Mouse (Mus musculus) lung, postnatal 0 days (tissue): Measurements from ENCODE around the gene Mss51. TPM values are rescaled to one million over a fixed set of nuclear protein-coding genes. Genes with fewer than 3 reads are reported as not detected.

Experiments used
- ATAC-seq: fragments of 200-750 bp; cut with Nextera tagmentation; 2 replicates; pipeline ENCODE4 v1.8.0; 2017; ENCODE audit warnings: moderate library complexity
- DNase-seq: peaks from one replicate; pipeline ENCODE4 v3.0.0-alpha.2; 2016; ENCODE audit warnings: low spot score
- H3K27ac ChIP-seq: fragments of 300-500 bp; sonication (generic); 2 replicates; pipeline ENCODE4 v1.5.1; 2014; ENCODE audit warnings: antibody characterized with exemption, mild to moderate bottlenecking, low read length, mixed read lengths
- H3K27me3 ChIP-seq: fragments of 300-500 bp; sonication (generic); replicated peaks from 2 replicates; pipeline ENCODE4 v1.6.1; 2014; ENCODE audit warnings: low read length, mixed read lengths; ENCODE audit not compliant: insufficient read depth
- H3K36me3 ChIP-seq: fragments of 300-500 bp; sonication (generic); 2 replicates; pipeline ENCODE4 v1.6.1; 2014; ENCODE audit warnings: low read length, mixed read lengths; ENCODE audit not compliant: insufficient read depth
- H3K4me1 ChIP-seq: fragments of 300-500 bp; sonication (generic); 2 replicates; pipeline ENCODE4 v1.6.1; 2014; ENCODE audit warnings: antibody characterized with exemption, low read depth, low read length, mixed read lengths; ENCODE audit not compliant: insufficient read depth
- H3K4me2 ChIP-seq: fragments of 300-500 bp; sonication (generic); replicated peaks from 2 replicates; pipeline ENCODE4 v1.6.1; 2014; ENCODE audit warnings: low read depth, mild to moderate bottlenecking, low read length, moderate library complexity, mixed read lengths
- H3K4me3 ChIP-seq: fragments of 300-500 bp; sonication (generic); 2 replicates; pipeline ENCODE4 v1.5.1; 2014; ENCODE audit warnings: low read depth, low read length
- H3K9ac ChIP-seq: fragments of 300-500 bp; sonication (generic); replicated peaks from 2 replicates; pipeline ENCODE4 v1.6.1; 2014; ENCODE audit warnings: low read depth, mild to moderate bottlenecking
- H3K9me3 ChIP-seq: fragments of 300-500 bp; sonication (generic); 2 replicates; pipeline ENCODE4 v1.6.1; 2016; ENCODE audit warnings: low read length, mixed read lengths
- CTCF ChIP-seq: IDR thresholded peaks from 2 replicates; pipeline ENCODE4 v1.5.1; 2016; ENCODE audit warnings: antibody characterized with exemption, mild to moderate bottlenecking
- EP300 ChIP-seq: IDR thresholded peaks from 2 replicates; pipeline ENCODE4 v1.6.1; 2016; ENCODE audit warnings: antibody characterized with exemption, mild to moderate bottlenecking, control low read depth
- WGBS: fragments of 180-500 bp; shearing (Covaris S2); extraction: QIAGEN DNeasy Blood & Tissue Kit; methylation state at CpG from one replicate; pipeline ENCODE4 v1.1.7; 2014; 5-methylcytosine and 5-hydroxymethylcytosine counted together
- polyA plus RNA-seq: library from polyadenylated mRNA; unstranded; fragments of >200 nt; fragmentation: Nextera tagmentation; extraction: Ambion mirVana; gene quantifications from 2 replicates; pipeline ENCODE4 v1.2.1, GENCODE M21; 2015

Mss51 gene
- polyA plus RNA-seq, 1 experiment from 2014 or later: 0.20 TPM

DNA sequence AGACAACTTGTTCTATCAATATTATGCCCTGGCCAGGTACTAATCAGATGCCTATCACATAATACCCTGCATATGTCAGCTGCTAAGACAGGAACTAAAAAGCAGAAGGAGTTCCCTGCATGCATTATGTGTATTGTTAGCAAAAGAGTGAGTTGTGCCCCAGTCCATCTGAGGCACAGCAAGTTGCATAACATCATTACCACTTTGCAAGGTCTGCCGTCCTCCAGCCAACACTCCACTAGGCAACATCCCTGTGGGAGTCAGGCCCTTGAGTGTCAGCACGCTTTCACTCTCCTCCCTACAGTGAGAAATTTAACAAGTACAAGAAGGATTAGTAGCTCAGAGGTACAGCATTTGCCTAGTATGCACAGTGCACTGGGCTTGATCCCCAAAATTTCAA is 11.7 kb upstream of the Mss51 start:
- Histone ChIP-seq H3K4me3 (no peak overlapping the region), H3K9ac (no peak overlapping the region), H3K4me1 (no peaks in the 10 kb centered on the region), H3K4me2 (no peak overlapping the region), H3K27ac (no peak overlapping the region), H3K36me3 (0 out of 2 replicates have a peak, but pooled peaks cover 5% of the 10 kb centered on the region), H3K9me3 (no peaks in the 10 kb centered on the region), H3K27me3 (no peaks in the 10 kb centered on the region)
- no peak for ATAC-seq
- WGBS: 72% methylated on average over 2 of the region's 2 CpGs
- no peak for DNase-seq
- TF ChIP-seq CTCF: no peak
- no peak for TF ChIP-seq EP300

DNA sequence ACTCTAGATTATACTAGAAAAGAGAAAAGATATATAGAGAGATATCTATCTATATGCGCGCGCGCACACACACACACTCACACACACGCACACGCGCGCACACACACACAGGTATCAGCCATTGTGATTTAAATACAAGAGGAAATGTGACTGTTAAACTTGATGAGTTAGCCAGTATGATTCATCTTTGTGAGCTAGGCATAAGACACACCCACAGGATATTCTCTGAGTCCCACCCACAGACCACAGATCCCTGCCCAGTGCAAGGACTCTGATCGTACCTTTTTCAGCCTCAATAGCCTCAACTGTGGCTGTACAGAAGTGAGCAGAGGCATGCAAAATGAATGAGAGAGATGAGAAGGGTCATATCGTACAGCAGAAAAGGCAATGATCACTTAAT is 6.3 kb upstream of the Mss51 start:
- H3K27me3 ChIP-seq: no peaks in the 10 kb centered on the region
- H3K4me2 ChIP-seq: no peak overlapping the region
- TF ChIP-seq EP300 (no peak), CTCF (no peak)
- no peak overlapping the region for H3K9ac ChIP-seq
- peak; percentile 49; the same call in 1 of the 2 replicates for ATAC-seq
- peak; percentile 34 for DNase-seq
- 90% methylated on average over 10 of the region's 10 CpGs for WGBS
- H3K4me3 ChIP-seq: no peak overlapping the region
- no peaks in the 10 kb centered on the region for H3K4me1 ChIP-seq
- no peak overlapping the region for H3K27ac ChIP-seq
- no peaks in the 10 kb centered on the region for H3K9me3 ChIP-seq
- no peaks in the 10 kb centered on the region for H3K36me3 ChIP-seq

DNA sequence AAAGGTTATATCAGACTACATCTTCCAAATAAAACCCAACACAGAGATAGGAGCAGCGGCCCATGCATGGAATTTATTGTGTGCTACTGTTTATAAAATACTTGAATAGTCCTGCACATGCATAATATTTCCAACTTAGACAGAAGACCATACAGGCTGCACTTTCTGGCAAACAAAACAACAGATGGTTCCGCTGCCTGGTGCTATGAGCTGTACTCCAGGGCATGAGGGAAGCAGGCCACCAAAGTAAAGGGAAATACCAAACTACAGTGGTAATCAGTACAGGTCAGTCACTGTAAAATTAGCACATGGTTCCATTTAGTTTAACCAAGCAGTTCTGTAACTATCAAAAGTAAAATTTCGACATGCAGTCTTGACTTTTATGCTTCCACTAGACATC is 3.3 kb upstream of the Mss51 start:
- Histone ChIP-seq H3K9me3 (no peaks in the 10 kb centered on the region), H3K27ac (no peak overlapping the region), H3K27me3 (no peaks in the 10 kb centered on the region), H3K36me3 (peaks cover 8% of the 10 kb centered on the region), H3K4me3 (no peak overlapping the region), H3K4me1 (no peaks in the 10 kb centered on the region), H3K4me2 (no peak overlapping the region), H3K9ac (no peak overlapping the region)
- TF ChIP-seq EP300: no peak
- TF ChIP-seq CTCF: no peak
- WGBS: 87% methylated on average over 3 of the region's 3 CpGs
- no peak for DNase-seq
- no peak for ATAC-seq

DNA sequence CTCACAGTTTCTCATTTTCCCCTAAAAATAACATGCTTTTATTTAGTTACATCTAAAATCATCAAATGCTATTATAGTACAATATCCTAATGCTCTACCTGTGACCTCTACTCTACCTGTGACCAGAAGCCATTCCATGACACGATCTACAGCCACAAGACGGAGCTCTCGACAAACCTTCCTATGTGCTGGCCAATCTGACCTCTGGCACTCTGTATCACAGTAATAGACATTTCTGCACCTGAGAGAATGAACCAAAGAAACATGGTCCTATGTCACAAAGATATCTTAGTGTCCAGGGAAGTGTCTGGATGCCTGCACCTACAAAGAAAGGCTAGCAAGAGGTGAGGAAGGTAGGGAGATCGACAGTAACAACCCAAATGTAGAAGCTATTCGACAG is 10.7 kb downstream of the Mss51 start:
- WGBS: 91% methylated on average over 5 of the region's 5 CpGs
- no peaks in the 10 kb centered on the region for H3K36me3 ChIP-seq

DNA sequence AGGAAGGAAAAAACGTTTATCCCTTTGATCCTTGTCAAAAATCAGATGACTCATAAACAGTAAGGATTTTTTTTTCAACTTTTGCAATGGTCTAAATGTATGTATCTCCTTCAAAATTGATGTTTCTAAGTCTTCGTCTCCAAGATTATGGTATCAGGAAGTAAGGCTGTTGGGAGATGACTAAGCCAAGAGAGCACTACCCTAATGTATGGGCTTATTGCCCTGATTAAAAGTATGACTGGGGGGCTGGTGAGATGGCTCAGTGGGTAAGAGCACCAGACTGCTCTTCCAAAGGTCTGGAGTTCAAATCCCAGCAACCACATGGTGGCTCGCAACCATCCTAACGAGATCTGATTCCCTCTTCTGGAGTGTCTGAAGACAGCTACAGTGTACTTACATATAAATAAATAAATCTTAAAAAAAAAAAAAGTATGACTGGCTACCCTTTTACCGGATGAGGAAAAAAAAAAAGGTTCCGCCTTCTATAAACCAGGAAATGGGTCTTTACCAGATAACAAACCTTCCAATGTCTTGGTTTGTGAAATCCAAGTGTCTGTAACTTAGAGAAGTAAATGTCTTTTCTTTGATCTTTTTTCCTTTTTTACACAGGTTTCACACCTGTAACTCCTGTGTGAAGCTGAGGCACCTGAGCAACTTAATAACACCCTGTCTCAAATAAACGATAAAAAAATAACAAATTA is 14.5 kb downstream of the Mss51 start:
- Histone ChIP-seq H3K36me3 (no peaks in the 10 kb centered on the region), H3K4me2 (no peak overlapping the region), H3K9ac (no peak overlapping the region), H3K4me1 (0 out of 2 replicates have a peak, but pooled peaks cover 3% of the 10 kb centered on the region), H3K27me3 (no peaks in the 10 kb centered on the region), H3K4me3 (no peak overlapping the region), H3K27ac (no peak overlapping the region), H3K9me3 (no peaks in the 10 kb centered on the region)
- ATAC-seq (no peak), DNase-seq (no peak)
- WGBS: 81% methylated on average over 7 of the region's 7 CpGs
- TF ChIP-seq EP300: no peak
- TF ChIP-seq CTCF: no peak

More for the DNA sequence above, 10.7 kb downstream of the Mss51 start:
- DNase-seq: no peak
- TF ChIP-seq EP300: no peak
- TF ChIP-seq CTCF: no peak
- no peak overlapping the region for H3K27ac ChIP-seq
- H3K4me2 ChIP-seq: no peak overlapping the region
- H3K9ac ChIP-seq: no peak overlapping the region
- no peak for ATAC-seq
- H3K9me3 ChIP-seq: no peaks in the 10 kb centered on the region
- no peaks in the 10 kb centered on the region for H3K27me3 ChIP-seq
- H3K4me3 ChIP-seq: no peak overlapping the region
- H3K4me1 ChIP-seq: no peaks in the 10 kb centered on the region

DNA sequence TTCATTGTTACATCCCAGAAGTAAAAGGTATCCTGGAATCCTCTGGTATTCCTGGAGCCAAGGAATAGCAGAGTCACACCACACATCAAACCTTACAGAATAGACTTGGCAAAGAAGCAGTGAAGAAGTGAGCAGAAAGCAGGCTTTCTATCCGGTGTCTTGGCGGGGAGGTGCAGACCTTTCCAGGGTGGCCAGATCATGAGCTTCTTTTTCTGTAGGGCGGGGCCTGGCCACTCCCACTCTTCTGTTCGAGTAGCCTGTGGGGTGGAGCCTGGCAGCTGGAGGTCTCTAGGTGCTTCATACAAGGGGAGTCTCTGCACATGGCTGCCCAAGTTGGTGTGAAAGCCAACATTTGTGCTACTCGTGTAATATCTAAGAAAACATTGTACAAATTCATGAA is 15.5 kb downstream of the Mss51 start:
- DNase-seq (no peak), ATAC-seq (no peak)
- 30% methylated on average over 5 of the region's 5 CpGs for WGBS
- Histone ChIP-seq H3K4me2 (no peak overlapping the region), H3K36me3 (no peaks in the 10 kb centered on the region), H3K4me3 (no peak overlapping the region), H3K4me1 (0 out of 2 replicates have a peak, but pooled peaks cover 3% of the 10 kb centered on the region), H3K27me3 (no peaks in the 10 kb centered on the region), H3K9me3 (no peaks in the 10 kb centered on the region), H3K27ac (no peak overlapping the region), H3K9ac (no peak overlapping the region)
- TF ChIP-seq CTCF: no peak
- TF ChIP-seq EP300: no peak

DNA sequence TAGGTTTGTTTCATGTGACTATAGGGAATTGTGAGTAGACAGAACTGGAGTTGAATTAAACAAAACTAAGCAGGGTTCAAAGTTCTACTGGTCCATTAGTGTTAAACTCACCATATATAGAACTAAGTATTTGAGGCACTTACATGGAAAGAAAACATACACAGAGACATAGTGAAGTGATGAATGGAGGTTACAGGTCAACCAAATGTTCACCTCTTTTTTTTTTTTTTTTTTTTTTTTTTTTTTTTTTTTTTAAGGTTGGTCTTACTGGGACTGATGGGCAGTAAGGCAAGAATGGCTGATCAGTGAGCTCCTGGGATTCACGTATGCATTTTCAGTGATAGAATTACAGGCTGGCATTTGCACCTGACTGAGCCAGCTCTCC is 16.5 kb downstream of the Mss51 start:
- DNase-seq (no peak), ATAC-seq (peak; percentile 3; the same call in 1 of the 2 replicates)
- H3K27ac ChIP-seq: peak overlapping the region; percentile 93
- WGBS: 50% methylated on average over 1 of the region's 1 CpGs
- H3K36me3 ChIP-seq: no peaks in the 10 kb centered on the region
- H3K9me3 ChIP-seq: no peaks in the 10 kb centered on the region
- H3K4me1 ChIP-seq: 0 out of 2 replicates have a peak, but pooled peaks cover 3% of the 10 kb centered on the region
- TF ChIP-seq EP300 (no peak), CTCF (no peak)
- H3K9ac ChIP-seq: peak overlapping the region; percentile 76
- H3K27me3 ChIP-seq: no peaks in the 10 kb centered on the region
- H3K4me3 ChIP-seq: peak overlapping the region; percentile 84
- peak overlapping the region; percentile 82 for H3K4me2 ChIP-seq
